29 mouse cellular contexts compared by ENCODE assay signal in genomic region chr3:97860820-97861451, GRCm38 (mm10). TPM values are rescaled to one million over a fixed set of nuclear protein-coding genes. Genes with fewer than 3 reads are reported as not detected.
A peak's percentile ranks its signal among the peaks of the same experiment; 100 is the strongest.
DNase-seq lines count a peak whose midpoint lies in the region; ATAC-seq and TF ChIP-seq lines count a peak whose summit lies in the region.
"Had no signal": no experiment of that assay in that cellular context is flagged by ENCODE, and none has a peak within 500 bp of the region (broad histone marks: within the 10 kb centered on the region; RNA-seq: fewer than 3 reads in every experiment).

No protein-coding gene starts in this region.

- H3K4me1 ChIP-seq in forebrain, embryonic 15.5 days = peaks cover 3% of the 10 kb centered on the region; the same call in 1 of the 2 replicates
- no peaks in the 10 kb centered on the region for H3K4me1 ChIP-seq in forebrain, embryonic 13.5 days
- H3K4me1 ChIP-seq: embryonic facial prominence, embryonic 13.5 days; hindbrain, embryonic 13.5 days; limb, embryonic 13.5 days; lung, embryonic 15.5 days; neural tube, embryonic 12.5 days had no signal

- H3K27ac ChIP-seq in forebrain, embryonic 15.5 days (replicated peaks) = peak overlapping the region; percentile 59; the same call in 1 of the 2 replicates
- H3K27ac ChIP-seq in forebrain, embryonic 13.5 days = no peak overlapping the region
- peak overlapping the region; percentile 79 for H3K27ac ChIP-seq in layer of hippocampus, adult 2 months
- H3K27ac ChIP-seq: embryonic facial prominence, embryonic 13.5 days; hindbrain, embryonic 13.5 days; limb, embryonic 13.5 days; lung, embryonic 15.5 days; neural tube, embryonic 12.5 days; stomach, postnatal 0 days had no signal

- no peaks in the 10 kb centered on the region for H3K9me3 ChIP-seq in forebrain, embryonic 15.5 days
- H3K9me3 ChIP-seq in forebrain, embryonic 13.5 days (replicated peaks) = no peaks in the 10 kb centered on the region
- H3K9me3 ChIP-seq: embryonic facial prominence, embryonic 13.5 days; G1E; heart, embryonic 12.5 days; hindbrain, embryonic 13.5 days; limb, embryonic 13.5 days; lung, embryonic 15.5 days; neural tube, embryonic 12.5 days had no signal

- peak; percentile 25 to 30 for DNase-seq in cerebellum, adult 18-20 months
- no peak for DNase-seq in cerebellum, adult 11 months
- DNase-seq in layer of hippocampus, adult 2 months (ENCODE audit: low spot score in 2 of 2) = no peak
- no peak for DNase-seq in layer of hippocampus, adult 9-10 months (ENCODE audit: low spot score)
- DNase-seq: adrenal gland, postnatal 10 days; gastrocnemius, postnatal 25 days; heart, adult 18-20 months; heart, postnatal 4 days; kidney, adult 8-10 months; kidney, postnatal 10 days; right cerebral cortex, postnatal 4 days; thymus, adult 18-20 months; thymus, postnatal 25 days had no signal

- no peak overlapping the region for H3K9ac ChIP-seq in forebrain, embryonic 15.5 days (replicated peaks)
- H3K9ac ChIP-seq in forebrain, embryonic 13.5 days = no peak overlapping the region
- H3K9ac ChIP-seq: embryonic facial prominence, embryonic 13.5 days; heart, embryonic 12.5 days; hindbrain, embryonic 13.5 days; limb, embryonic 13.5 days; lung, embryonic 15.5 days; neural tube, embryonic 12.5 days had no signal

- no peak overlapping the region for H3K4me3 ChIP-seq in forebrain, embryonic 15.5 days
- no peak overlapping the region for H3K4me3 ChIP-seq in forebrain, embryonic 13.5 days
- no peak overlapping the region for H3K4me3 ChIP-seq in layer of hippocampus, adult 2 months
- H3K4me3 ChIP-seq: embryonic facial prominence, embryonic 13.5 days; heart, embryonic 12.5 days; hindbrain, embryonic 13.5 days; limb, embryonic 13.5 days; lung, embryonic 15.5 days; neural tube, embryonic 12.5 days had no signal

- WGBS in forebrain, embryonic 15.5 days = 77% methylated on average over 7 of the region's 7 CpGs
- 89% methylated on average over 7 of the region's 7 CpGs for WGBS in forebrain, embryonic 13.5 days

- peaks cover 3% of the 10 kb centered on the region; the same call in 1 of the 2 replicates for H3K27me3 ChIP-seq in forebrain, embryonic 15.5 days
- H3K27me3 ChIP-seq in forebrain, embryonic 13.5 days = peaks cover 4% of the 10 kb centered on the region; the same call in 1 of the 2 replicates
- H3K27me3 ChIP-seq: Patski had no signal

- ATAC-seq in forebrain, embryonic 15.5 days (replicated peaks) = no peak
- no peak; the same call in 1 of the 2 replicates for ATAC-seq in forebrain, embryonic 13.5 days
- no peak for ATAC-seq in megakaryocyte, adult 5-6 weeks (ENCODE audit: poor library complexity, severe bottlenecking)
- ATAC-seq: intestine, embryonic 16.5 days; midbrain, embryonic 16.5 days; Patski had no signal

- H3K4me2 ChIP-seq in forebrain, embryonic 15.5 days (replicated peaks) = no peak overlapping the region
- no peak overlapping the region for H3K4me2 ChIP-seq in forebrain, embryonic 13.5 days
- H3K4me2 ChIP-seq: embryonic facial prominence, embryonic 13.5 days; heart, embryonic 12.5 days; hindbrain, embryonic 13.5 days; limb, embryonic 13.5 days; liver, embryonic 11.5 days; lung, embryonic 15.5 days; midbrain, embryonic 11.5 days; neural tube, embryonic 12.5 days had no signal

- TF ChIP-seq CTCF in layer of hippocampus, adult 2 months (conservative IDR thresholded peaks at IDR 0.05) = no peak

- H3K36me3 ChIP-seq in forebrain, embryonic 15.5 days = no peaks in the 10 kb centered on the region
- H3K36me3 ChIP-seq in forebrain, embryonic 13.5 days (ENCODE audit: poor library complexity, severe bottlenecking) = no peaks in the 10 kb centered on the region
- H3K36me3 ChIP-seq: embryonic facial prominence, embryonic 13.5 days; G1E; heart, embryonic 12.5 days; hindbrain, embryonic 13.5 days; limb, embryonic 13.5 days; lung, embryonic 15.5 days; neural tube, embryonic 12.5 days had no signal

RNA-seq across cellular contexts. Expression of gene Pde4dip, which starts 27.6 kb away (rescaled TPM):
- polyA plus RNA-seq in forebrain, embryonic 15.5 days (2015; fragmentation: Nextera tagmentation; extraction: Ambion mirVana) = 67.6 and 73.1 TPM in 2 replicates
- polyA plus RNA-seq in forebrain, embryonic 13.5 days (2015; fragmentation: Nextera tagmentation; extraction: Ambion mirVana) = 37.3 and 46.1 TPM in 2 replicates
- total RNA-seq in layer of hippocampus, adult 2 months (2021) = 100 to 1,000 TPM; 232 to 246 TPM
- total RNA-seq in megakaryocyte, adult 5-6 weeks (2015) = 7.5 and 7.9 TPM in 2 replicates
- 10.9 and 14.4 TPM in 2 replicates for total RNA-seq in megakaryocyte, adult 5-6 weeks (2017)

RNA-seq across cellular contexts. Expression of gene Sec22b, which starts 40.1 kb away (rescaled TPM):
- 104 and 108 TPM in 2 replicates for polyA plus RNA-seq in forebrain, embryonic 15.5 days (2015; fragmentation: Nextera tagmentation; extraction: Ambion mirVana)
- polyA plus RNA-seq in forebrain, embryonic 13.5 days (2015; fragmentation: Nextera tagmentation; extraction: Ambion mirVana) = 106 and 117 TPM in 2 replicates
- total RNA-seq in layer of hippocampus, adult 2 months (2021) = 10 to 100 TPM; 78.3 to 81.7 TPM
- total RNA-seq in megakaryocyte, adult 5-6 weeks (2015) = 83.9 and 98.2 TPM in 2 replicates
- total RNA-seq in megakaryocyte, adult 5-6 weeks (2017) = 51.7 and 69.2 TPM in 2 replicates

Comparison
In these comparisons a context has a peak if more than half of its experiments do, and no peak if none do; other contexts are left out.
1. DNase-seq: peak in cerebellum, adult 18-20 months (2 of 2); none in cerebellum, adult 11 months (single experiment), layer of hippocampus, adult 2 months (0 of 2) and layer of hippocampus, adult 9-10 months (single experiment).
2. RNA of gene Pde4dip, which starts 27.6 kb away (total RNA-seq): 232 to 246 TPM in layer of hippocampus, adult 2 months; 7.5 to 14.4 TPM in megakaryocyte, adult 5-6 weeks; every median in the first group is over 10 times any median in the second.